Mouse (Mus musculus): ENCODE measurements around the gene Gsk3b. TPM values are rescaled to one million over a fixed set of nuclear protein-coding genes. Genes with fewer than 3 reads are reported as not detected.
"Not testable (repeated sequence)": the region's sequence is repeated elsewhere in the genome, so short reads cannot be mapped to it uniquely, and the experiment has no call there.

Gene Gsk3b
- total and polyA plus RNA-seq, 3 experiments, result 6.1 to 30.8 (median 15.5) TPM

DNA sequence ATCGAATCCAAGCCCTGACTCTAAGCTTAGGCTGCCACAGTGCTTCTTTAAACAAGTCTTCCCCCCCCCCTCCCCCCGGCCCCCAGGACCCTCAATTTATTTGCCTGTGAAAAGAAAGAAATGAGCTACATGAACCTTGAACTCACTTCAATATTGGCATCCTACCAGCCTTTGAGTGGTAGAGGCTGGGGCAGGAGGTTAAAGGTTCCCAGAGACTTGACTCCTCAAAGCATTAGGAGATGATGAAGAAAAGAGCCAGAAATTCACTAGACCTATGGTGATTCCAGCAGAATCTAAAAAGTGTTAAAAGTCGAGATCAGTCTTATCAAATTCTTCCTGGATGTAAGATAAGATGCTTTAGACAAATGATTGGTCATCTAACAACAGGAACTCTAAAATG lies 30.0 kb upstream of the Gsk3b start:
- Histone ChIP-seq H3K79me2 (replicated peaks; ENCODE audit: control insufficient read depth, extremely low read depth, insufficient read depth, poor library complexity, severe bottlenecking) (no peaks in the 10 kb centered on the region), H3K27ac (ENCODE audit: insufficient read depth, low read depth) (no peak overlapping the region), H3K27me3 (replicated peaks) (no peaks in the 10 kb centered on the region), H3K4me2 (ENCODE audit: insufficient read depth, low read depth, poor library complexity, severe bottlenecking) (peak overlapping the region; percentile 61; the same call in 1 of the 2 replicates), H3K4me3 (replicated peaks in 1 of 3; ENCODE audit: low read depth in 2 of 3, low read length in 2 of 3, poor library complexity in 1 of 3) (no peak overlapping the region), H3K4me1 (ENCODE audit: control insufficient read depth in 1 of 2, insufficient read depth in 2 of 2) (peaks cover 0 to 3% of the 10 kb centered on the region in 2 experiments; a peak in 1 of 4 replicates), H3K9ac (ENCODE audit: insufficient read depth, low read depth) (0 out of 2 replicates have a peak overlapping the region, but pooled peaks have one; percentile 11), H3K36me3 (replicated peaks in 1 of 2; ENCODE audit: control insufficient read depth in 1 of 2, insufficient read depth in 1 of 2, low read length in 1 of 2) (no peaks in the 10 kb centered on the region), H3K9me3 (replicated peaks; ENCODE audit: low read length) (no peaks in the 10 kb centered on the region)
- TF ChIP-seq TBP (conservative IDR thresholded peaks at IDR 0.05; ENCODE audit: low read depth, low read length) (no peak), UBTF (IDR thresholded peaks at IDR 0.05; ENCODE audit: low read depth, low read length) (no peak), ZC3H11A (IDR thresholded peaks at IDR 0.05; ENCODE audit: low read depth, low read length) (no peak), JUN (IDR thresholded peaks at IDR 0.05; ENCODE audit: insufficient read depth, low read depth, low read length) (no peak), CHD2 (IDR thresholded peaks at IDR 0.05; ENCODE audit: low read length) (no peak), SMC3 (IDR thresholded peaks at IDR 0.05; ENCODE audit: low read depth, low read length) (no peak), EP300 (IDR thresholded peaks at IDR 0.05; ENCODE audit: low read length) (no peak), MXI1 (IDR thresholded peaks at IDR 0.05; ENCODE audit: low read depth, low read length) (no peak), BHLHE40 (IDR thresholded peaks at IDR 0.05; ENCODE audit: low read depth, low read length) (no peak), MAZ (IDR thresholded peaks at IDR 0.05; ENCODE audit: low read depth, low read length) (no peak), SIN3A (IDR thresholded peaks at IDR 0.05; ENCODE audit: low read length) (no peak), USF2 (conservative IDR thresholded peaks at IDR 0.05; ENCODE audit: low read depth, low read length) (no peak), ZKSCAN1 (IDR thresholded peaks at IDR 0.05; ENCODE audit: borderline replicate concordance, low read depth, low read length) (no peak), NRF1 (IDR thresholded peaks at IDR 0.05; ENCODE audit: low read depth, low read length) (no peak)
- dilution Hi-C loops (cut with MboI; ENCODE audit: extremely low pct_ligation_motif_present, extremely low pct_unique_long_range_greater_than_20kb, low sequenced_read_pairs), result no loop called here
- in situ Hi-C loops (cut with MboI; ENCODE audit: low pct_ligation_motif_present, low pct_unique_long_range_greater_than_20kb, low sequenced_read_pairs), result no loop called here
- DNase-seq (ENCODE audit: extremely low read depth), result no peak

DNA sequence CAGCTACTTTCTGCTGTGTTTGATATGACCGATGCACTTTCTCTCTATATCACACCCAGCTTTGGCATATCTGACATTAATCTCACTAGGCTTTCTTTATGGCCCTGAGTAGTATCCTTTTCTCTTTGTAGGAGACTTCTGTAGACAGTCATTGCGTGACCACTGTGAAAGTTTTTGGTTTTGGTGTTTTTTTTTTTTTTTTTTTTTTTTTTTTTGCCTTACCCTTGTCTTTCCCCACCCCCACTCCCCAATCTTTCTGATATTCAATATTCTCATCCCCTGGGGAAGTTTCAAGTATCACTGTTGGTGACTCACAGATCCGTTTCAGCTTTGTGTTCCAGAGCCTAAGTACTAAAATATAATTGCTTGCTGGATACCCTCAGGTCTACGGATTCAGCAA lies 29.2 kb upstream of the Gsk3b start:
- Histone ChIP-seq H3K9ac (ENCODE audit: insufficient read depth, low read depth) (no peak overlapping the region), H3K36me3 (replicated peaks in 1 of 2; ENCODE audit: control insufficient read depth in 1 of 2, insufficient read depth in 1 of 2, low read length in 1 of 2) (no peaks in the 10 kb centered on the region), H3K79me2 (replicated peaks; ENCODE audit: control insufficient read depth, extremely low read depth, insufficient read depth, poor library complexity, severe bottlenecking) (no peaks in the 10 kb centered on the region), H3K9me3 (replicated peaks; ENCODE audit: low read length) (no peaks in the 10 kb centered on the region), H3K4me3 (replicated peaks in 1 of 3; ENCODE audit: low read depth in 2 of 3, low read length in 2 of 3, poor library complexity in 1 of 3) (no peak overlapping the region), H3K4me2 (ENCODE audit: insufficient read depth, low read depth, poor library complexity, severe bottlenecking) (peak overlapping the region; percentile 61; the same call in 1 of the 2 replicates), H3K27ac (ENCODE audit: insufficient read depth, low read depth) (no peak overlapping the region), H3K4me1 (ENCODE audit: control insufficient read depth in 1 of 2, insufficient read depth in 2 of 2) (peaks cover 0 to 3% of the 10 kb centered on the region in 2 experiments; a peak in 1 of 4 replicates), H3K27me3 (replicated peaks) (no peaks in the 10 kb centered on the region)
- dilution Hi-C loops (cut with MboI; ENCODE audit: extremely low pct_ligation_motif_present, extremely low pct_unique_long_range_greater_than_20kb, low sequenced_read_pairs), result no loop called here
- TF ChIP-seq IRF4 (IDR thresholded peaks at IDR 0.05; ENCODE audit: low read depth, low read length) (no peak), ZNF384 (IDR thresholded peaks at IDR 0.05; ENCODE audit: low read depth, low read length) (peak; percentile 95), TBP (conservative IDR thresholded peaks at IDR 0.05; ENCODE audit: low read depth, low read length) (no peak)
- in situ Hi-C loops (cut with MboI; ENCODE audit: low pct_ligation_motif_present, low pct_unique_long_range_greater_than_20kb, low sequenced_read_pairs), result no loop called here
- DNase-seq (ENCODE audit: extremely low read depth), result no peak

DNA sequence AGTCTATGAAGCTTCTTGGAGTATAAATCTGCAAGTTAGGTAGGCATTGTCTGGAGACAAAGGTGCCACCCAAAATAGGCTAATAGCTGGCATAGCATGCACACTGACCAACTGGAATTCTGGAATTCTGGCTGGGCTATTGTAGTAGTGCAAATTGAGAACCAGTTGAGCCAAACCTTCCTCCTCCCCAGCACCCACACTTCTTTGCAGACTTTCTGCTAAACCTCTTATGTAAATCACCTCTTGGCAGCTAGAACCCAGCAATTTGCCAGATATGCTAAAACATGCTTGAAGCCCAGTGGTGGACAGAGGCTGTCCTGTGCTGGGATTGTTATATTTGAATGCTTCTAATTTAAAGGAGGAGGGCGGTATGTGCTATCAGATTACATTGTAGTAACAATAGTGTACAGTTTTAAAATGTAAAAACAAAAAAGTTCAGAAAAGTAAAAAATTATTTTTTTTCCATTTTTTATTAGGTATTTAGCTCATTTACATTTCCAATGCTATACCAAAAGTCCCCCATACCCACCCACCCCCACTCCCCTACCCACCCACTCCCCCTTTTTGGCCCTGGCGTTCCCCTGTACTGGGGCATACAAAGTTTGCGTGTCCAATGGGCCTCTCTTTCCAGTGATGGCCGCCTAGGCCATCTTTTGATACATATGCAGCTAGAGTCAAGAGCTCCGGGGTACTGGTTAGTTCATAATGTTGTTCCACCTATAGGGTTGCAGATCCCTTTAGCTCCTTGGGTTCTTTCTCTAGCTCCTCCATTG lies 14.8 kb upstream of the Gsk3b start:
- H3K27ac ChIP-seq (ENCODE audit: insufficient read depth, low read depth); H3K79me2 ChIP-seq (replicated peaks; ENCODE audit: control insufficient read depth, extremely low read depth, insufficient read depth, poor library complexity, severe bottlenecking); H3K4me3 ChIP-seq (replicated peaks in 1 of 3; ENCODE audit: low read depth in 2 of 3, low read length in 2 of 3, poor library complexity in 1 of 3); in situ Hi-C loops (cut with MboI; ENCODE audit: low pct_ligation_motif_present, low pct_unique_long_range_greater_than_20kb, low sequenced_read_pairs); dilution Hi-C loops (cut with MboI; ENCODE audit: extremely low pct_ligation_motif_present, extremely low pct_unique_long_range_greater_than_20kb, low sequenced_read_pairs); DNase-seq (ENCODE audit: extremely low read depth); H3K27me3 ChIP-seq (replicated peaks); H3K36me3 ChIP-seq (replicated peaks in 1 of 2; ENCODE audit: control insufficient read depth in 1 of 2, insufficient read depth in 1 of 2, low read length in 1 of 2); H3K4me1 ChIP-seq (ENCODE audit: control insufficient read depth in 1 of 2, insufficient read depth in 2 of 2); H3K4me2 ChIP-seq (ENCODE audit: insufficient read depth, low read depth, poor library complexity, severe bottlenecking); H3K9ac ChIP-seq (ENCODE audit: insufficient read depth, low read depth): not testable (repeated sequence)
- H3K9me3 ChIP-seq (replicated peaks; ENCODE audit: low read length), result peaks cover 27% of the 10 kb centered on the region
